Mouse (Mus musculus) heart, adult 2 months (tissue): ENCODE data around the gene Neurl2. TPM values are rescaled to one million over a fixed set of nuclear protein-coding genes. Genes with fewer than 3 reads are reported as not detected.
A peak's percentile ranks its signal among the peaks of the same experiment; 100 is the strongest.
"Not testable (repeated sequence)": the region's sequence is repeated elsewhere in the genome, so short reads cannot be mapped to it uniquely, and the experiment has no call there.

Experiments used
- DNase-seq, 2 experiments: peaks; one replicate each; pipeline ENCODE4 v3.0.0; 2021
- H3K27ac ChIP-seq: fragments of 200-600 bp; 2 replicates; pipeline ENCODE4 v1.8.1; 2022
- H3K27me3 ChIP-seq: fragments of 200-500 bp; 2 replicates; pipeline ENCODE4 v1.6.1; 2012; ENCODE audit warnings: mild to moderate bottlenecking, low read length, inconsistent platforms, mixed read lengths; ENCODE audit not compliant: control insufficient read depth, insufficient read depth
- H3K36me3 ChIP-seq: fragments of 200-500 bp; 2 replicates; pipeline ENCODE4 v1.6.1; 2012; ENCODE audit warnings: low read length, inconsistent platforms; ENCODE audit not compliant: control insufficient read depth, insufficient read depth
- H3K4me1 ChIP-seq: fragments of 200-500 bp; 2 replicates; pipeline ENCODE4 v1.6.1; 2011; ENCODE audit warnings: low read length; ENCODE audit not compliant: control insufficient read depth, insufficient read depth
- H3K4me3 ChIP-seq: fragments of 200-600 bp; 2 replicates; pipeline ENCODE4 v1.8.1; 2022
- H3K79me2 ChIP-seq: fragments of 200-500 bp; replicated peaks from 2 replicates; pipeline ENCODE4 v1.6.1; 2012; ENCODE audit warnings: mild to moderate bottlenecking, inconsistent platforms, low read length, moderate library complexity, mixed read lengths; ENCODE audit not compliant: control insufficient read depth, insufficient read depth
- H3K9ac ChIP-seq: fragments of 200-500 bp; 2 replicates; pipeline ENCODE4 v1.6.1; 2012; ENCODE audit warnings: low read depth, mild to moderate bottlenecking, control low read depth, inconsistent platforms, low read length, mixed read lengths
- CTCF ChIP-seq: fragments of 200-600 bp; IDR thresholded peaks from 2 replicates; pipeline ENCODE4 v1.8.1; 2022; ENCODE audit warnings: antibody characterized with exemption, mild to moderate bottlenecking, moderate library complexity
- EP300 ChIP-seq: fragments of 200-500 bp; IDR thresholded peaks from 2 replicates; pipeline ENCODE4 v1.6.1; 2011; ENCODE audit warnings: low read depth, low read length, control low read depth; ENCODE audit not compliant: insufficient read depth
- POLR2A ChIP-seq: fragments of 200-500 bp; IDR thresholded peaks from 2 replicates; pipeline ENCODE4 v1.6.1; 2011; ENCODE audit warnings: mild to moderate bottlenecking, low read depth, low read length, control low read depth; ENCODE audit not compliant: insufficient read depth
- WGBS: fragments of 180-500 bp; shearing (Covaris S2); methylation state at CpG from one replicate; pipeline ENCODE4 v1.1.7; 2018; 5-methylcytosine and 5-hydroxymethylcytosine counted together
- intact Hi-C: fragments of 180-260 bp; cut with DNase I; formaldehyde crosslinking; loops from one replicate; pipeline ENCODE4 v1.15.1; 2025
- polyA plus RNA-seq: library from polyadenylated mRNA; depleted of rRNA; stranded (reverse); fragments of >200 nt; gene quantifications from 2 replicates; pipeline ENCODE4 v1.2.3, GENCODE M21; 2012
- total RNA-seq, 2 experiments: library from RNA; stranded (reverse); gene quantifications; 2 replicates each; pipeline ENCODE4 v1.2.3; 2021

Gene Neurl2
- total and polyA plus RNA-seq, 3 experiments: 47.2 to 54.8 (median 49.2) TPM

DNA sequence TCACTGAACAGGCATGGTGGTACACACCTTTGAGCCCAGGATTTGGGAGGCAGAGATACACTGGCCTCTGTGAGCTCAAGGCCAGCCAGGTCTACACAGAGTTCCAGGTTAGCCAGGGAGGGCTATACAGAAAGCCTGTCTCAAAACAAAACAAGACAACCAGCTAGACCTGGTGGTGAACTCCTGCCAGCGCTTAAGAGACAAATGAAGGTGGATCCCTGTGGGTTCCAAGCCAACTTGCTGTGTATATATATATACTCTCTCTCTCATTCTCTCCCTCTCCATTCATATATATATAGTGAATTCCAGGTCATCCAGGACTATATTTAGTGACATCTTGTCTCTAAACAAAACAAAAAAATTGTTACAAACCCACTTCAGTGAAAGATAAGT lies 29.3 kb downstream of the Neurl2 start:
- TF ChIP-seq EP300: no peak
- Histone ChIP-seq H3K27me3 (no peaks in the 10 kb centered on the region), H3K36me3 (no peaks in the 10 kb centered on the region), H3K4me3 (no peak overlapping the region; the same call in 1 of the 2 replicates), H3K4me1 (peaks cover 3% of the 10 kb centered on the region), H3K79me2 (peaks cover 1% of the 10 kb centered on the region; the same call in 1 of the 2 replicates), H3K9ac (no peak overlapping the region), H3K27ac (no peak overlapping the region)
- 36% methylated on average over 1 of the region's 1 CpGs for WGBS
- DNase-seq: no peak
- intact Hi-C loops: loop anchor here (1.0 to 2.0 kb wide), 2 partner anchors 19 to 107 kb away; partner anchors contain the start of genes Zfp335 and Zswim1

DNA sequence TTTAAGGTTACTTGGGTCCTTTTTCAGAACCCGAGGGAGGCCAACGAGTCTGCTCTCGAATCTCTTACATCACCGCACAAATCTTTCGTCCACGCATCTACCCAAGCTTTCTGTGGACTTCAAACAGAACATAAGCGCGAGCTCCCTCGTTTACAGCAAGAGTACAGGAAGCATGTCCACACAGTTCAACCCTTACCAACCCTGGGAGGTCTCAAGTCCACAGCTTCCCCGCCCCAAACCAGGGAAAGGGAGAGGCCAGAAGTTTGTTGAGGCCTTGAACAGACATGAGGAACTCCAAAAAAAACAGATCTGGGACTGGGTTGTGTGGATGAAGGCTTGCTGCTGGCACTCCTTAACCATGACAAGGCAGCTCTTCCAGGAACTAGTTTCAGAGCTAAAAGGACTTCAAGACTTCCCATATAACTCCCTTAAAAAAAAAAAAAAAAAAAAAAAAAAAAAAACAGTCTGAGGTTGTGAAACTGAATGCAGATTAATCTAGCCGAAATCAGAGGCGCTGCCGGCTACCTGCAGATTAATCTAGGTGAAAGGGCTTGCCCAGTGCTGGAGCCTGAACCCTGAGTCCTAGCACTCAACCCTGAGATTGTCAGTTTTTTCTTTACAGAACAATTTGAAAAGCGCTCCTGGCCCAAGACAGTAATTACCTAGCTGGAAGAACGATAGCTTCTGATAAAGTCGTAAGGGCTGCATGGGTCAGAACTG lies 29.9 kb downstream of the Neurl2 start:
- Histone ChIP-seq H3K4me1 (peaks cover 3% of the 10 kb centered on the region), H3K27me3 (no peaks in the 10 kb centered on the region), H3K4me3 (no peak overlapping the region), H3K27ac (no peak overlapping the region), H3K36me3 (no peaks in the 10 kb centered on the region), H3K9ac (no peak overlapping the region), H3K79me2 (peaks cover 1% of the 10 kb centered on the region; the same call in 1 of the 2 replicates)
- TF ChIP-seq EP300 (no peak), POLR2A (no peak), CTCF (no peak)
- intact Hi-C loops: no loop called here
- WGBS: 87% methylated on average over 16 of the region's 16 CpGs
- DNase-seq: no peak

DNA sequence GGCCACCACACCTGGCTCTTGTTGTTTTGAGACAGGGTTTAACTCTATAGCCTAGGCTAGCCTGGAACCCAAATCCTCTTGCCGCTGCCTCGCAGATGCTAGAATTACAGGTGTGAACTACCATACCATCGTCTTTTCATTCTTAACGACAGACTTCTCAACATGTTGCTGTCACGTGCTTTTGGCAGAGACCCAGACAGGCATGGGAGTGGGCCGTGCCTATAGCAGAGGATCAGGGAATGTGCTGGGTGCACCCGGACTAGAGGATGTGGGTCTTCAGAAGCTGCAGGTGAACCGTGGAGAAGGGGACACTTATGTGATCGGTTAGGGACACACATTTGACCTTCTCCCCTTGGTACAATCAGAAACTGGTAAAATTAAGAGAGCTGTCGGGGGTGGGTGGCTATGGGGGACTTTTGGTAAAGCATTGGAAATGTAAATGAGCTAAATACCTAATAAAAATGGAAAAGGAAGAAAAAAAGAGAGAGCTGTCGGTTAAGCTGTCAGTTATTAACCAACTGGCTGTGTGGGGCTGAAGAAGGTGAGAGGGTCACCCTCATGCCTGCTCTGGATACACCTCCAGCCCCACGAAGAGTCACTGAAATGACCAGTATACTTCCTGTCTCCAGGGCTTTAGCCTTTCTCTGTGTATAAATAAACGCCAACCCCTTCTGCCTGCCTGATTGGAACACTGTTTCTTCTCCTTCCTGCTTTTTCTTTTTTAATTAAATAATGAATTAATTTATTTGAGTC lies 32.8 kb downstream of the Neurl2 start:
- H3K4me3 ChIP-seq: no peak overlapping the region
- H3K27me3 ChIP-seq: no peaks in the 10 kb centered on the region
- intact Hi-C loops: no loop called here
- DNase-seq: no peak
- H3K4me1 ChIP-seq: peaks cover 3% of the 10 kb centered on the region
- H3K9ac ChIP-seq: no peak overlapping the region
- no peaks in the 10 kb centered on the region for H3K36me3 ChIP-seq
- peaks cover 1% of the 10 kb centered on the region; the same call in 1 of the 2 replicates for H3K79me2 ChIP-seq
- no peak overlapping the region for H3K27ac ChIP-seq
- 85% methylated on average over 13 of the region's 13 CpGs for WGBS
- TF ChIP-seq CTCF (no peak), EP300 (no peak), POLR2A (no peak)

DNA sequence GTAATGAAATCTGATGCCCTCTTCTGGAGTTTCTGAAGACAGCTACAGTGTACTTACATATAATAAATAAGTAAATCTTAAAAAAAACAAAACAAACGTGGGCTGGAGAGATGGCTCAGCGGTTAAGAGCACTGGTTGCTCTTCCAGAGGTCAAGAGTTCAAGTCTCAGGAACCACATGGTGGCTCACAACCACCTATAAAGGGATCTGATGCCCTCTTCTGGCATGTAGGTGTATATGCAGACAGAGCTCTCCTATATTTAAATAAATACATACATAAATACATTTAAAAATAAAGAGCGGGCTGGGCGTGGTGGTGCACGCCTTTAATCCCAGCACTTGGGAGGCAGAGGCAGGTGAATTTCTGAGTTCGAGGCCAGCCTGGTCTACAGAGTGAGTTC lies 34.7 kb downstream of the Neurl2 start:
- H3K9ac ChIP-seq, H3K79me2 ChIP-seq, DNase-seq, H3K4me1 ChIP-seq, H3K36me3 ChIP-seq, H3K27me3 ChIP-seq, H3K27ac ChIP-seq, H3K4me3 ChIP-seq, intact Hi-C loops: not testable (repeated sequence)
- peak; percentile 67 for TF ChIP-seq CTCF
- 69% methylated on average over 6 of the region's 6 CpGs for WGBS

DNA sequence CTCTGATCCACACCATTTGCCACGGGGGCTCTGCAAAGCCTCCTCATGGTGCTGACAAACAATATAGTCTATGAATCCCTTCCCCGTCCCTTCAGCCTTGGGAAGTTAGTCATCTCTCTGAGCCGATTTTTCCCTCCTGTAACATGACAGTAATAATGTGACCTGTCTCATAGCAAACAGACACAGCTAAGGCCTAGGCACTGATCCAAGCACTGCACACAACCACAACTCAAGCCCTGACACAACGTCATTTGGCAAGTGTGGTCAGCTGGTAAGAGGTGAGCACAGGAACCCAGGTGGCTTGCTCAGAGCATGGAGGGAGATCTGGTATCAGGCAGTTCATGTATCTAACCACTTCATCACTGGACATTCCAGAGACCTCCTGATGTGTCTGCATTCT lies 37.4 kb downstream of the Neurl2 start:
- Histone ChIP-seq H3K4me1 (peaks cover 1% of the 10 kb centered on the region; the same call in 1 of the 2 replicates), H3K27me3 (no peaks in the 10 kb centered on the region), H3K36me3 (peaks cover 2% of the 10 kb centered on the region; the same call in 1 of the 2 replicates), H3K79me2 (no peaks in the 10 kb centered on the region), H3K4me3 (no peak overlapping the region), H3K9ac (no peak overlapping the region), H3K27ac (no peak overlapping the region)
- WGBS: 70% methylated on average over 4 of the region's 4 CpGs
- TF ChIP-seq POLR2A (no peak), EP300 (no peak), CTCF (no peak)
- no peak for DNase-seq
- intact Hi-C loops: loop anchor here (2.0 kb wide), 2 partner anchors 117 to 203 kb away; partner anchors contain the start of gene Eppin

DNA sequence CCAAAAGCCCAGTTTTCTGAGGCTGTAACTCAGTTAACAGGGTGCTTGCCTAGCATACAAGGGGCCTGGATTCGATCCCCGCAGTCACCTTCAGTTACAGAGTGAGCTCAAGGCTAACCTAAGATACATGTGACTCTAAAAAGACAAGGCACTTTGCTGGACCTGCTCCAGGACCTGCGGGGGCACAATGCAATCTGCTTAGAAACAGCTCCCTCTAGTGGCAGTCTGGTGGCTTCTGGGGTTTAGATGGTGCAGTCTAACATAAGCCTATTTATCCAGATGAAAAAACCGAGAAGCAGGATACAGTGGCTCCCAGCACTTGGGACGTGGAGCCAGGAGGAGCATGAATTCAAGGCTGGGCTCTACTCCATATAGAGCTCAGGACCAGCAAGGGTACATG lies 39.0 kb downstream of the Neurl2 start:
- Histone ChIP-seq H3K9ac (no peak overlapping the region), H3K27ac (no peak overlapping the region), H3K4me1 (peaks cover 1% of the 10 kb centered on the region; the same call in 1 of the 2 replicates), H3K36me3 (peaks cover 2% of the 10 kb centered on the region; the same call in 1 of the 2 replicates), H3K27me3 (no peaks in the 10 kb centered on the region), H3K4me3 (no peak overlapping the region), H3K79me2 (no peaks in the 10 kb centered on the region)
- WGBS: 16% methylated on average over 5 of the region's 5 CpGs
- TF ChIP-seq POLR2A (no peak), CTCF (peak; percentile 90), EP300 (peak; percentile 72; the same call in 1 of the 2 replicates)
- intact Hi-C loops: loop anchor here (2.0 kb wide), 2 partner anchors 115 to 201 kb away; partner anchors contain the start of gene Eppin
- peak; percentile 75 to 78 for DNase-seq
